Mouse (Mus musculus) ES-E14 (cell line): ENCODE results near the gene Kalrn. TPM values are rescaled to one million over a fixed set of nuclear protein-coding genes. Genes with fewer than 3 reads are reported as not detected.

ENCODE experiments used
- DNase-seq: peaks from one replicate; pipeline ENCODE4 v3.0.0-alpha.2; 2013; ENCODE audit warnings: low read depth, low spot score
- H3K27ac ChIP-seq: 2 replicates; pipeline ENCODE4 v1.5.1; 2012; ENCODE audit warnings: low read depth, mild to moderate bottlenecking, low read length, moderate library complexity, mixed read lengths; ENCODE audit not compliant: poor library complexity, insufficient read depth, severe bottlenecking
- H3K36me3 ChIP-seq: 2 replicates; pipeline ENCODE4 v1.6.1; 2012; ENCODE audit warnings: mild to moderate bottlenecking, low read length, moderate library complexity, mixed read lengths; ENCODE audit not compliant: control insufficient read depth, poor library complexity, insufficient read depth, severe bottlenecking
- H3K4me1 ChIP-seq, 2 experiments: fragments of 150-350 bp in 1 of 2; sonication (generic) in 1 of 2; 2 replicates each; pipeline ENCODE4 v1.6.1; 2012; ENCODE audit warnings: low read length in 2 of 2, mild to moderate bottlenecking in 1 of 2, mixed read lengths in 1 of 2; ENCODE audit not compliant: control insufficient read depth in 2 of 2, insufficient read depth in 2 of 2, poor library complexity in 1 of 2
- H3K4me3 ChIP-seq, 2 experiments: fragments of 150-350 bp in 1 of 2; sonication (generic) in 1 of 2; 2 replicates each; pipeline ENCODE4 v1.5.1; 2012; ENCODE audit warnings: low read length in 2 of 2, low read depth in 1 of 2, mild to moderate bottlenecking in 1 of 2, mixed read lengths in 1 of 2; ENCODE audit not compliant: insufficient read depth in 1 of 2, poor library complexity in 1 of 2, severe bottlenecking in 1 of 2
- H3K9ac ChIP-seq: 2 replicates; pipeline ENCODE4 v1.6.1; 2012; ENCODE audit warnings: low read depth, mild to moderate bottlenecking, low read length, mixed read lengths; ENCODE audit not compliant: poor library complexity, insufficient read depth, severe bottlenecking
- H3K9me3 ChIP-seq: fragments of 150-350 bp; sonication (generic); 2 replicates; pipeline ENCODE4 v1.6.1; 2012; ENCODE audit warnings: low read depth, mild to moderate bottlenecking, low read length; ENCODE audit not compliant: control insufficient read depth, insufficient read depth
- CHD2 ChIP-seq: IDR thresholded peaks from 2 replicates; pipeline ENCODE4 v1.6.1; 2014; ENCODE audit warnings: mild to moderate bottlenecking, low read depth, low read length, inconsistent platforms
- HCFC1 ChIP-seq: IDR thresholded peaks from 2 replicates; pipeline ENCODE4 v1.6.1; 2012; ENCODE audit warnings: low read length, inconsistent platforms, borderline replicate concordance; ENCODE audit not compliant: insufficient read depth
- MAFK ChIP-seq: IDR thresholded peaks from 2 replicates; pipeline ENCODE4 v1.6.1; 2014; ENCODE audit warnings: mild to moderate bottlenecking, low read depth, low read length, inconsistent platforms; ENCODE audit not compliant: insufficient read depth
- ZC3H11A ChIP-seq: IDR thresholded peaks from 2 replicates; pipeline ENCODE4 v1.6.1; 2012; ENCODE audit warnings: low read depth, mild to moderate bottlenecking, inconsistent platforms, low read length, borderline replicate concordance
- ZNF384 ChIP-seq: IDR thresholded peaks from 2 replicates; pipeline ENCODE4 v1.6.1; 2012; ENCODE audit warnings: low read depth, low read length, inconsistent platforms
- in situ Hi-C, 2 experiments: fragments of 600-800 bp; cut with MboI; formaldehyde crosslinking; loops; one replicate each; pipeline ENCODE4 v1.15.1; 2025; ENCODE audit warnings: low sequenced_read_pairs in 2 of 2, inconsistent platforms in 1 of 2; ENCODE audit not compliant: unreplicated experiment in 2 of 2
- total RNA-seq: library from RNA; depleted of rRNA; stranded (reverse); fragments of 300-350 nt; gene quantifications from 2 replicates; pipeline ENCODE4 v1.2.3, GENCODE M21; 2012

Gene Kalrn
- total RNA-seq, 1 experiment: 15.7 TPM

DNA sequence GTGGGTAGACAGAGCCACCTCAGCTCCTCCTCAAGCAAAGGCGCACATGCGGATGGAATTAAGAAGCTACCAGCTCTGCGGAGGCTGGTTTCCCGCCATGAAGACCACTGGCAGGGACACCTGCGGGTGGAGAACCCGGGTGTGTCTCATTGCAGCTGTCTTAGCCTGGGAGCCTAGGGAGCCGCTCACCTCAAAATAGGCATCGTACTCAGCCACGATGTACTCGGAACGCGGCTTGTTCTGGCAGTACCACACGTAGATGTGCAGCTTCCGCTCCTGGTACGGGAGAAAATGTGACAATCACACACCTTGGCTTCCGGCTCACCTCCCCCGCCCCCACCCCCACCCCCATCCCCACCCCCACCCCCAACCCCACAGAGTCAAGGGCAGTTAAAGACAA lies 539.1 kb downstream of the Kalrn start:
- Histone ChIP-seq H3K4me1 (peaks cover 2 to 5% of the 10 kb centered on the region in 2 experiments; a peak in 3 of 4 replicates), H3K36me3 (no peaks in the 10 kb centered on the region)

DNA sequence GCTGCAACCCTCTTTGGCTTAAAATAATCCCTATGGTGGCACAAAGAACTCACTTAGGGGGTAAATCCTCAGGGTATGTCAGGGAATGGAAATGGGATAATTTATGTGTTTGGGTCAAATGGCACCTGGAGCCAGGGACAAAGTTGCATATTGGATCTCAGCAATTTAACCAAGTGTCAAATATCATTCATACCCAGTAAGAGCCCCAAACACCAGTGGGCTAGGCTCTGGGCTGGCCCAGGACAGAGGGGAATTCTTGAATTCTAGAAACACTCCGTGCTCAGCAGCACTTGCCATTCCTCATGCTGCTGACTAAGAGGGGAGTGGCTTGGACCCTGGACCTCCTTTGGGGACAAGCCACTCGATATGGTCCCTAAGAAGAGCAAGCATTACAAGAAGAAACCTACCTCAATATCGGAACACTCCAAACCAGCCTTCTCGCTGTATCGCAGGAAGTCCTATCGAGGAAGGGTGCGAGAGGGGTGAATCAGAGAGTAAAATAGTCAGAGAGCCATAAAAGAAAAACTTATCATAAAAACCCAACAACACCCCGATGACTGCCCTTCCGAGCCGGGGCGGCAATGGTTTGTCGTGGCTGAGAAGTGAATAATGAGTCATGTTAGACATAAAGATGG lies 541.2 kb downstream of the Kalrn start:
- Histone ChIP-seq H3K4me3 (no peak overlapping the region), H3K36me3 (no peaks in the 10 kb centered on the region), H3K9ac (no peak overlapping the region), H3K27ac (no peak overlapping the region), H3K9me3 (no peaks in the 10 kb centered on the region), H3K4me1 (peaks cover 2 to 5% of the 10 kb centered on the region in 2 experiments; a peak in 3 of 4 replicates)
- in situ Hi-C loops: no loop called here
- DNase-seq: no peak
- TF ChIP-seq MAFK: no peak
- TF ChIP-seq ZC3H11A: no peak
- no peak for TF ChIP-seq CHD2
- no peak for TF ChIP-seq ZNF384
- no peak for TF ChIP-seq HCFC1

More for the DNA sequence above, 539.1 kb downstream of the Kalrn start:
- Histone ChIP-seq H3K9ac (no peak overlapping the region), H3K9me3 (no peaks in the 10 kb centered on the region), H3K4me3 (no peak overlapping the region), H3K27ac (no peak overlapping the region)
- in situ Hi-C loops: no loop called here
- DNase-seq: no peak
- TF ChIP-seq CHD2 (no peak), ZC3H11A (no peak), ZNF384 (no peak), HCFC1 (no peak), MAFK (no peak)

DNA sequence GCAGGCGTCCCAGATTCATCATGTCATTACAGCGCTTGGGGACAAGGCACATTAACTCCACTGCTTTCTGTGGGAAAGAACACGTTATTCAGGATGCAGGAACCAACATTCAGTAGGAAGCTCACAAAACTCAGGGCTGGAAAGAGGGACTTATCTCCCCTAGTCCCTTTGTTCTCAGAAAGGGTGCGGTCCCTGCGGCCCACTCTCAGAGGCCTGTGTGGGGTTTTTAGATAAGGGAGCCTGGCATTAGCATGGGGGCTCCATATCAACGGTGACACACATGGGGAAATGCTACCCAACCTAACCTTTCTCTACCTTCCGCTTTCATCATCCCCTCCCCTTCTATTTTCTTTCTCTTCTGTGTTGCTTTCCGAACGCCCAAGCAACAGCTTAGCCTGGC lies 541.8 kb downstream of the Kalrn start:
- Histone ChIP-seq H3K9me3 (no peaks in the 10 kb centered on the region), H3K27ac (no peak overlapping the region), H3K4me3 (no peak overlapping the region), H3K36me3 (no peaks in the 10 kb centered on the region), H3K9ac (no peak overlapping the region), H3K4me1 (peaks cover 2 to 5% of the 10 kb centered on the region in 2 experiments; a peak in 3 of 4 replicates)
- in situ Hi-C loops: no loop called here
- DNase-seq: no peak
- TF ChIP-seq ZC3H11A (no peak), ZNF384 (no peak), MAFK (no peak), CHD2 (no peak), HCFC1 (no peak)

DNA sequence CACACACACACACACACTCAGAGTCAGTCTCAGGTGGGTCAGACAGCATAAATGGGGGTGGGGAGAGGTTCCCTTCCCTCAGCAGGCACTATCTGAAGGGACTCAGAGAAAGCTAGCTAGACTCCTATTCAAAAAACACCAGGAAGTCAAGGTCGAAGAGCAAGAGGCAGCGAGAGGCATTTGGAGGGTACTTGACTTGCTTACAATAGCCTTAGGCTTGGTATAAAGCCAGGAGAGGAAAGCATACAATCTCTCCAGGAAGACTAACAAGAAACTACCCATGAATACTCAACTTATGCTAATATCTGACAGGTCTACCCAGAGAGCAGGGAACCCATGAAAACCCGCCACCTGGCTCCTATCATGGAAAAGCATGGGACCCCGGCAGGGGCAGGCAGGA lies 543.0 kb downstream of the Kalrn start:
- Histone ChIP-seq H3K4me3 (no peak overlapping the region), H3K4me1 (peaks cover 2 to 5% of the 10 kb centered on the region in 2 experiments; a peak in 3 of 4 replicates), H3K9ac (no peak overlapping the region), H3K36me3 (no peaks in the 10 kb centered on the region), H3K9me3 (no peaks in the 10 kb centered on the region), H3K27ac (no peak overlapping the region)
- TF ChIP-seq MAFK: no peak
- TF ChIP-seq ZNF384: no peak
- no peak for TF ChIP-seq CHD2
- TF ChIP-seq HCFC1: no peak
- TF ChIP-seq ZC3H11A: no peak
- in situ Hi-C loops: no loop called here
- DNase-seq: no peak

DNA sequence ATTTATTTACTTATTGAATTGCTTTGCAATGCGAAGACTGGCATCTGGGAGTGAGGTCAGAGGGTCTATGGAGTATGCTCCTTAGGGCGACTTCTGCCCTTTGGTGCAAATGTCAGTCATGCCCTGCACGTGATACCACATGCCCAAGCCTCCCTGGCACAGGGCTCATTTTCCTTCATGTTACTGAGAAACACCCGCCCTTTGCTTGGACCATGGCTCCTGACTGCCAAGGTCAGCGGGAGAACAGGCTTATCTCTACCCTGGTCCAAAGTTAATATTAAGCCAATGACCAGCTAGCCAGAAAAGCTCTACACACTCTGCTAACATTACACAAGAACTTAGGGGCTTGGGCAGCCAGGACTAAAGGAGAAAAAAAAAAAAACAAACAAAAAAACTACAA lies 543.5 kb downstream of the Kalrn start:
- Histone ChIP-seq H3K9me3 (no peaks in the 10 kb centered on the region), H3K4me1 (peaks cover 2 to 5% of the 10 kb centered on the region in 2 experiments; a peak in 3 of 4 replicates), H3K36me3 (no peaks in the 10 kb centered on the region), H3K4me3 (no peak overlapping the region), H3K9ac (no peak overlapping the region), H3K27ac (no peak overlapping the region)
- TF ChIP-seq HCFC1 (no peak), ZNF384 (no peak)
- DNase-seq: no peak
- in situ Hi-C loops: no loop called here
